In the genomic region with DNA sequence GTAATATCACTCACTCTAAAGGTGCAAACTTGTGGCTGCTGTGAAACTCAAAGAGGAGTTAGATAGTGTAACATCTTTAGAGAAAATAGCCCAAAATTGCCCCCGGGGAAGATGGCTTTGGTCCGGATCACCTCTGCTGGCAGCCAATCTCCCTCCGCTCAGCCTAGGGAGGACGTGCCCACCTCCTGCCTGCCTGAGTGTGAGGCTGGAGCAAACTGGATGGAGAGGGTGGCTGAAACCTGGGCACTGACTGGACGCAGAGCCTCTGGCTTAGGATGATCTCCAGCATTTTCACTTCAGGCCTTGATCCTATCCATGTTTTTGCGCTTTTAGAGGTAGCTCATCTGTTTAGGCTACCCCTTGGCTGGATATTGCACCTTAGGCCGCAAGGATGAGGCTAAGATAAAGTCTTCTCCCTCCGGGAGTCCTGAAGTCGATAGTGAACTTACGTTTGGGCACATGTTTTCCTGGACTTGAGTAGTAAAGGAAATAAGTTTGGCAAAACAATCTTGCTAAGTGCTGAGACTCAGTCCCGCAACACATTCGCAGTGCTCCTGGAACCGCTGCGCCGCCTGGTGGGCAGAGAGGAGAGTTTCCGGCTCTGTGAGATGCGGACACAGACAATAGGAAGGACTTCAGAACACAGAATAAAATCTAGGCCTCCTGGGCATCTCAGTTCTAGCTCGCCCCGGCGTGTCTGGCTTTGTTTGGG, we compare ENCODE assay signal across 8 mouse cellular contexts. TPM values are rescaled to one million over a fixed set of nuclear protein-coding genes. Genes with fewer than 3 reads are reported as not detected.
DNase-seq lines count a peak whose midpoint lies in the region; ATAC-seq and TF ChIP-seq lines count a peak whose summit lies in the region.

No protein-coding gene starts in this region.

- peak; percentile 92 for TF ChIP-seq RAD21 in MEL (IDR thresholded peaks at IDR 0.05; ENCODE audit: low read depth, low read length)

- H3K4me1 ChIP-seq in MEL (ENCODE audit: control insufficient read depth in 1 of 2, insufficient read depth in 2 of 2, low read length in 2 of 2) = 0 out of 4 replicates have a peak, but pooled peaks cover 0 to 6% of the 10 kb centered on the region in 2 experiments
- peaks cover 8% of the 10 kb centered on the region for H3K4me1 ChIP-seq in cerebellum, adult 2 months (ENCODE audit: control insufficient read depth, insufficient read depth, low read length)
- peaks cover 13% of the 10 kb centered on the region for H3K4me1 ChIP-seq in hindbrain, embryonic 11.5 days (replicated peaks; ENCODE audit: control insufficient read depth, insufficient read depth, low read length)

- no peaks in the 10 kb centered on the region for H3K9me3 ChIP-seq in MEL (replicated peaks; ENCODE audit: insufficient read depth, low read length)
- no peaks in the 10 kb centered on the region for H3K9me3 ChIP-seq in hindbrain, embryonic 11.5 days (ENCODE audit: control insufficient read depth, low read length)

- WGBS in cerebellum, adult 2 months = 14% methylated on average over 20 of the region's 20 CpGs
- WGBS in hindbrain, embryonic 11.5 days = 13% methylated on average over 20 of the region's 20 CpGs

- peak; percentile 55 for ATAC-seq in frontal cortex, adult (ENCODE audit: low TSS enrichment)
- no peak for ATAC-seq in hindbrain, embryonic 11.5 days (ENCODE audit: low FRiP score)

- no peaks in the 10 kb centered on the region for H3K79me2 ChIP-seq in MEL (ENCODE audit: control insufficient read depth, insufficient read depth, low read length, poor library complexity)

- peaks cover 31 to 39% of the 10 kb centered on the region in 2 experiments for H3K27me3 ChIP-seq in MEL (ENCODE audit: control insufficient read depth in 1 of 2, insufficient read depth in 2 of 2, low read length in 2 of 2)
- no peaks in the 10 kb centered on the region for H3K27me3 ChIP-seq in cerebellum, adult 2 months (ENCODE audit: control insufficient read depth, insufficient read depth, low read length)
- peaks cover 38% of the 10 kb centered on the region for H3K27me3 ChIP-seq in hindbrain, embryonic 11.5 days (ENCODE audit: control insufficient read depth, insufficient read depth, low read length)

- no peak for TF ChIP-seq EP300 in MEL (IDR thresholded peaks at IDR 0.05; ENCODE audit: low read depth in 1 of 2, low read length in 2 of 2)

- no peak overlapping the region for H3K27ac ChIP-seq in MEL (ENCODE audit: control insufficient read depth, low read depth, low read length)
- no peak overlapping the region for H3K27ac ChIP-seq in cerebellum, adult 2 months (ENCODE audit: insufficient read depth, low read length)
- H3K27ac ChIP-seq in hindbrain, embryonic 11.5 days (ENCODE audit: low read depth, low read length) = no peak overlapping the region

- no peak overlapping the region for H3K4me3 ChIP-seq in MEL (ENCODE audit: control insufficient read depth in 1 of 2, insufficient read depth in 1 of 2, low read depth in 2 of 2, low read length in 2 of 2)
- H3K4me3 ChIP-seq in cerebellum, adult 2 months (replicated peaks; ENCODE audit: insufficient read depth, low read depth, low read length) = no peak overlapping the region
- H3K4me3 ChIP-seq in hindbrain, embryonic 11.5 days (ENCODE audit: low read depth, low read length) = peak overlapping the region; percentile 38

- no peak overlapping the region for H3K9ac ChIP-seq in MEL (ENCODE audit: control insufficient read depth, low read depth, low read length, poor library complexity, severe bottlenecking)
- H3K9ac ChIP-seq in hindbrain, embryonic 11.5 days (ENCODE audit: low read depth, low read length) = peak overlapping the region; percentile 45

- peak; percentile 99 for TF ChIP-seq CTCF in MEL (IDR thresholded peaks at IDR 0.05 in 2 of 3, conservative IDR thresholded peaks at IDR 0.05 in 1 of 3; ENCODE audit: control insufficient read depth in 1 of 3, insufficient read depth in 1 of 3, low read depth in 2 of 3, low read length in 3 of 3, poor library complexity in 1 of 3, severe bottlenecking in 1 of 3)
- peak; percentile 95 for TF ChIP-seq CTCF in cerebellum, adult 2 months (IDR thresholded peaks at IDR 0.05; ENCODE audit: borderline replicate concordance, insufficient read depth, low read depth, low read length)

- no peaks in the 10 kb centered on the region for H3K36me3 ChIP-seq in MEL (ENCODE audit: control insufficient read depth in 1 of 2, insufficient read depth in 2 of 2, low read length in 2 of 2)
- no peaks in the 10 kb centered on the region for H3K36me3 ChIP-seq in hindbrain, embryonic 11.5 days (ENCODE audit: control insufficient read depth, insufficient read depth, low read length)

- DNase-seq in MEL (ENCODE audit: low read depth, low spot score) = peak; percentile 87
- DNase-seq in cerebellum, adult 2 months = peak; percentile 83 to 86
- DNase-seq in hindbrain, embryonic 11.5 days (ENCODE audit: low spot score) = peak; percentile 97
- DNase-seq in layer of hippocampus, postnatal 36 days = peak; percentile 73 to 76
- DNase-seq in lung, postnatal 36 days = peak; percentile 92
- peak; percentile 50 for DNase-seq in retina, adult 2 months (ENCODE audit: low read depth, low spot score)
- peak; percentile 78 to 79 for DNase-seq in thymus, postnatal 36 days

- peak overlapping the region; percentile 85; the same call in 1 of the 2 replicates for H3K4me2 ChIP-seq in hindbrain, embryonic 11.5 days (replicated peaks; ENCODE audit: low read depth, low read length)

- TF ChIP-seq POLR2A in MEL (IDR thresholded peaks at IDR 0.05; ENCODE audit: control insufficient read depth in 1 of 2, insufficient read depth in 1 of 2, low read depth in 1 of 2, low read length in 2 of 2, poor library complexity in 1 of 2) = no peak
- TF ChIP-seq POLR2A in cerebellum, adult 2 months (IDR thresholded peaks at IDR 0.05; ENCODE audit: borderline replicate concordance, insufficient read depth, low read length) = no peak

TF ChIP-seq in MEL, 35 proteins besides CTCF, POLR2A, EP300 and RAD21 (continues in another document):
- TF ChIP-seq POLR2AphosphoS5 (IDR thresholded peaks at IDR 0.05; ENCODE audit: borderline replicate concordance, low read depth, low read length) (no peak), TAL1 (IDR thresholded peaks at IDR 0.05; ENCODE audit: low read length) (no peak), MXI1 (IDR thresholded peaks at IDR 0.05; ENCODE audit: low read depth, low read length) (peak; percentile 63), GABPA (IDR thresholded peaks at IDR 0.05; ENCODE audit: low read depth, low read length) (no peak; the same call in 1 of the 2 replicates), E2F4 (IDR thresholded peaks at IDR 0.05; ENCODE audit: borderline replicate concordance, low read depth, low read length) (no peak), ELF1 (IDR thresholded peaks at IDR 0.05; ENCODE audit: low read depth, low read length) (peak; percentile 67), HCFC1 (IDR thresholded peaks at IDR 0.05; ENCODE audit: low read depth, low read length) (0 out of 2 replicates have a peak, but pooled peaks have one; percentile 52), ZMIZ1 (IDR thresholded peaks at IDR 0.05; ENCODE audit: low read depth, low read length) (no peak), NRF1 (IDR thresholded peaks at IDR 0.05; ENCODE audit: insufficient read depth, low read depth, low read length, poor library complexity, severe bottlenecking) (no peak), SMC3 (IDR thresholded peaks at IDR 0.05; ENCODE audit: low read depth, low read length) (peak; percentile 99), MAX (IDR thresholded peaks at IDR 0.05; ENCODE audit: low read length) (no peak), POLR2AphosphoS2 (IDR thresholded peaks at IDR 0.05; ENCODE audit: low read length) (no peak), JUND (IDR thresholded peaks at IDR 0.05; ENCODE audit: low read depth, low read length) (0 out of 2 replicates have a peak, but pooled peaks have one; percentile 58), KAT2A (conservative IDR thresholded peaks at IDR 0.05; ENCODE audit: low read depth, low read length) (no peak)

RNA-seq across cellular contexts. Expression of a gene that starts 0.8 kb away (rescaled TPM):
- not detected in 2 replicates for total RNA-seq in MEL (2012; rRNA removed)
- polyA plus RNA-seq in MEL (2012; ENCODE audit: insufficient read depth in 1 of 2, insufficient read length in 2 of 2, low read depth in 1 of 2, low replicate concordance in 2 of 2, missing spikeins in 1 of 2) = not detected
- polyA plus RNA-seq in cerebellum, adult 2 months (2012; rRNA removed) = 14.2 and 14.7 TPM in 2 replicates
- polyA plus RNA-seq in hindbrain, embryonic 11.5 days (2014; fragmentation: Nextera tagmentation; extraction: Ambion mirVana) = 14.0 and 16.4 TPM in 2 replicates
- 1 to 10 TPM; 8.8 to 9.9 TPM for total RNA-seq in layer of hippocampus, postnatal 36 days (2021)

RNA-seq across cellular contexts. Expression of a gene that starts 11.4 kb away (rescaled TPM):
- 17.2 and 22.5 TPM in 2 replicates for total RNA-seq in MEL (2012; rRNA removed)
- 10 to 100 TPM in 1 of 2 experiments, not detected in 1; 45.9 TPM for polyA plus RNA-seq in MEL (2012; ENCODE audit: insufficient read depth in 1 of 2, insufficient read length in 2 of 2, low read depth in 1 of 2, low replicate concordance in 2 of 2, missing spikeins in 1 of 2)
- polyA plus RNA-seq in cerebellum, adult 2 months (2012; rRNA removed) = 122 and 127 TPM in 2 replicates
- 35.9 and 37.5 TPM in 2 replicates for polyA plus RNA-seq in hindbrain, embryonic 11.5 days (2014; fragmentation: Nextera tagmentation; extraction: Ambion mirVana)
- total RNA-seq in layer of hippocampus, postnatal 36 days (2021) = 10 to 100 TPM; 44.0 to 47.1 TPM

RNA-seq across cellular contexts. Expression of a gene that starts 22.6 kb away (rescaled TPM):
- 246 and 271 TPM in 2 replicates for total RNA-seq in MEL (2012; rRNA removed)
- 100 to 1,000 TPM in 1 of 2 experiments, not detected in 1; 237 TPM for polyA plus RNA-seq in MEL (2012; ENCODE audit: insufficient read depth in 1 of 2, insufficient read length in 2 of 2, low read depth in 1 of 2, low replicate concordance in 2 of 2, missing spikeins in 1 of 2)
- 212 and 218 TPM in 2 replicates for polyA plus RNA-seq in cerebellum, adult 2 months (2012; rRNA removed)
- polyA plus RNA-seq in hindbrain, embryonic 11.5 days (2014; fragmentation: Nextera tagmentation; extraction: Ambion mirVana) = 75.7 and 82.9 TPM in 2 replicates
- 10 to 100 TPM; 50.4 to 65.2 TPM for total RNA-seq in layer of hippocampus, postnatal 36 days (2021)

RNA-seq across cellular contexts. Expression of a gene that starts 35.6 kb away (rescaled TPM):
- 2.4 and 3.3 TPM in 2 replicates for total RNA-seq in MEL (2012; rRNA removed)
- 1 to 10 TPM in 1 of 2 experiments, not detected in 1; 7.7 TPM for polyA plus RNA-seq in MEL (2012; ENCODE audit: insufficient read depth in 1 of 2, insufficient read length in 2 of 2, low read depth in 1 of 2, low replicate concordance in 2 of 2, missing spikeins in 1 of 2)
- polyA plus RNA-seq in cerebellum, adult 2 months (2012; rRNA removed) = 49.8 and 58.5 TPM in 2 replicates
- polyA plus RNA-seq in hindbrain, embryonic 11.5 days (2014; fragmentation: Nextera tagmentation; extraction: Ambion mirVana) = 9.5 and 9.7 TPM in 2 replicates
- total RNA-seq in layer of hippocampus, postnatal 36 days (2021) = 10 to 100 TPM; 86.7 to 93.7 TPM

RNA-seq across cellular contexts. Expression of a gene that starts 36.0 kb away (rescaled TPM):
- 171 and 180 TPM in 2 replicates for total RNA-seq in MEL (2012; rRNA removed)
- polyA plus RNA-seq in MEL (2012; ENCODE audit: insufficient read depth in 1 of 2, insufficient read length in 2 of 2, low read depth in 1 of 2, low replicate concordance in 2 of 2, missing spikeins in 1 of 2) = 100 to 1,000 TPM in 1 of 2 experiments, not detected in 1; 497 TPM
- 80.4 and 82.9 TPM in 2 replicates for polyA plus RNA-seq in cerebellum, adult 2 months (2012; rRNA removed)
- polyA plus RNA-seq in hindbrain, embryonic 11.5 days (2014; fragmentation: Nextera tagmentation; extraction: Ambion mirVana) = 276 and 289 TPM in 2 replicates
- 10 to 100 TPM; 71.4 to 86.2 TPM for total RNA-seq in layer of hippocampus, postnatal 36 days (2021)

Comparison
In these comparisons a context has a peak if more than half of its experiments do, and no peak if none do; other contexts are left out.
1. RNA of a gene that starts 0.8 kb away (polyA plus RNA-seq): 14.0 to 16.4 TPM in hindbrain, embryonic 11.5 days and 14.2 to 14.7 TPM in cerebellum, adult 2 months; not detected in MEL; every median in the first group is over 10 times any median in the second.
2. Peak in every context shown above with its lines, with median percentiles within 50 percentile points of each other: DNase-seq.